Mouse (Mus musculus): Measurements from ENCODE around the gene Pick1.

The Pick1 gene

DNA sequence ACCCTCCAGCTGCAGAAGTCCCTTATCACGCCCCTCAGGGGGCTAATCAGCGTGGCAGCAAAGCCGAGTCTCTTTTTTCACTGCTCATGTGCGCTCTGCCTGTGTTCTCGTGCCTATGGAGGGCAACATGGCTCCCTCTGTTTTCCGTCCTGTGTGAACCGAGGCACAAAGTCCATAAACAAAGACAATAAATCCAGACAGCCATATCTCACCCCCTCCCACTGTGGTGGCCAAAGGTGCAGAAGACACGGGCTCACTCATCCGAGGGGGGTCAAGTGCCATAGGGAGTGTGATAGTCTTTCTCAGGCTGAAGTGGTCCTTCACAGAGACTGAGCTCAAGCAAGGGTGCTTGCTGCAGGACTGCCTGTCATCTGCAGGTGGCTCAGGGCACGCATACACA is 44.0 kb downstream of the Pick1 start:
- DNase-seq, result no peak

DNA sequence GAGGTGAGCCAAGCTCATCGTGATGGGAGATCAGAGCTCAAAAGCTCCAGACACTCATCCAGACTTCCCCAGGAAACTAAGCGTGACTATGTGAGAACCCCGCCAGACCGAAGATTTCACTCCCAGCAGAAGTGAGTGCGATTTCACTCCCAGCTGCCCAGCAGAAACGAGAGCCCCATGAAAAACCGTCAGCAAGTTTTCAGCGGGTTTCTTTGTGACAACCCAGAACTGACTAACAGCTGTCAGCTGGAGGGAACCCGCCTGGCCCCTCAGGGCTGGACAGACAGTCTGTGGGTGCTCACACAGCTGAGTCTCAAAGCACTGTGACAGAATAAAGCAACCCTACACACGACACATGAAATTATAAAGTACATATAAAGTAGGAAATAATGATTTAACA is 48.8 kb downstream of the Pick1 start:
- DNase-seq, result no peak

DNA sequence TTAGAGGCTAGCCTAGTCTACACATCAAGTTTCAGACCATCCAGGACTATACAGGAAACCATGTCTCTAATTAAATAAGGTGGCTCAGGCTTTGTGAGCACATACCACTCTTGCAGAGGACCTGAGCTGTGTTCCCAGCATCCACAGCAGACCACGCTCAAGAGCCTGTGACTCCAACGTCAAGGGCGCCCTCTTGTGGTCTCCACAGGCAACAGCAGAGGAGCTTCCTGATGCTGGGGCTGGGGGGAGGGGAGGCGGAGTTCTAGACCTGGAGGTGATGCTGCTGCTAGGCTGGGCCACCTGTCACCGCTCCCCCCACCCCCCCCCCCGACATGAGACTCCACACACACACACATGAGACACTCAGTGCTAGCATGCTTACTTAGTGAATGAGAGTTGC is 51.2 kb downstream of the Pick1 start:
- DNase-seq, result no peak

DNA sequence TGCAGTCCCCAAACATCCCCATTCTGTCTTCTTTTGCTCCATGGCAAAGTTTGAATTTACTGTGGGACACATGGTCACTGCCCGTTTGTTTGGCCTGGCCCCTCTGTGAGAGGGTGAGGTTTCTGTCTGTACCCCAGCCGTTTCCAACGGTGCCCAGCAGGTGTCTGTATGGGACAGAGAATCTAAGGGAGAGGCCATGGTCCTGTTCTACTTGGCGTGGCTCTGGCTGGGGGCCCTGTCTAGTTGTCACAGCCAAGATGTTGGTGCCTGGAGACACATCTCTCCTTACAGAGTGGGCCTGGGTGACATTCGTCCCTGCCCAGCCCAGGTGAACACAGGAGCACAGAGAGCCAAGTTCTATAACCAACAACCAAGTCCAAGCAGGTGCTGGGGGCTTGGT is 51.9 kb downstream of the Pick1 start:
- no peak for DNase-seq

DNA sequence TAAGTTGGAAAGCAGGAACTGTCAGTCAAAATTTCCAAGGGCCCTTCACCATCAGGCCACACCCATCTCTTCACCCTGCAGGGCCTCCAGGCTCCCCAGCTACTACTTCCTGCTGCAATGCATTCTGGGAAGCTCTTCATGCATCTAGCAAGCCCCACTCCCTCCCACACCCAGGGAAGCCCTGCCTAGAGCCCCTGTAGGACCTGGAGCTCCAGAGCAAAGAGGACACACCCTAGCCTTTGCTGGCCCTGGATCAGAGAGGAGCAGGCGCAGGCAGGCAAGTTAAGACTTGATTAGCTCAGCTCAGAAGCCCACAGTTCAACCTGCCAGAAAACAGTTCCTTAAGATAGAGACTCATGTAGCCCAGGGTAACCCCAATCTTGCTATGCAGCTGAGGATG is 52.4 kb downstream of the Pick1 start:
- DNase-seq, result no peak

DNA sequence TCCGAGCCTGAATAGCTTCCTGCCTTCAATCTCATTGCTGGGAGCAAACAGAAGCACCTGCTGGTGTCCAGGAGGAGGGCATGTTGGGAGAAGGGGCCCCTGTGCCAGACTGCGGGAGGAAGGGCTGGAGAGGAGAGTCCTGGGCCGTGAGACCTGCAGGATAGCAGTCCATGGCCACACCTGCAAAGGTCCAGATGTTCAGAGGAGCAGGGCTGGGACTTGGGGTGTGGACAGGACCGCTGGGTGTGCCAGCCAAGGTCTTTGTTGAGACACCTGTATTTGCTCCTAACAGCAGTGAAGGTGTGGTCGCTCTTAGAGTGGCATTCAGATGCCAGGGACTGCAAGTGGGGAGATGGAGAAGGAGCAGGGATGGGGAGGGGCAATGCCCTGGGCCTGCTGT is 53.5 kb downstream of the Pick1 start:
- DNase-seq, result no peak

DNA sequence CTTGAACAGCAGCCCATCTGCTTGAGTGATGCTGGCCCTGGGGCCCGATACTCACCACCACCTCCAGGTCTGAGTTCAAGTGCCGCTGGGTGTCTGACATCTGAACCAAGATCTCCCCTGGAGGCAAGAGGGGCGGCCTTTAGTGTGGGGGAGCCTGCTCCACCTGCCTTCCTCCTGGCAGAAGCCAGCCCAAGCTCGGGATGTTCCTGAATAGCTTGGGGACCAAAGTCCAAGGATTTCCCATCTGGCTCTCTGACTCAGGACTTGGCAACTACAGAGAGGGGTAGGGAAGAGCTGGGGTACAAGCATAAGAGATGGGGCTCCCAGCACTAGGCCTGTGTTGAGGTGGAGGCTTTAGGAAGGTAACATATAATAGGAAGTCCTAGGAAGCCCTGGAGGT is 54.4 kb downstream of the Pick1 start:
- no peak for DNase-seq

DNA sequence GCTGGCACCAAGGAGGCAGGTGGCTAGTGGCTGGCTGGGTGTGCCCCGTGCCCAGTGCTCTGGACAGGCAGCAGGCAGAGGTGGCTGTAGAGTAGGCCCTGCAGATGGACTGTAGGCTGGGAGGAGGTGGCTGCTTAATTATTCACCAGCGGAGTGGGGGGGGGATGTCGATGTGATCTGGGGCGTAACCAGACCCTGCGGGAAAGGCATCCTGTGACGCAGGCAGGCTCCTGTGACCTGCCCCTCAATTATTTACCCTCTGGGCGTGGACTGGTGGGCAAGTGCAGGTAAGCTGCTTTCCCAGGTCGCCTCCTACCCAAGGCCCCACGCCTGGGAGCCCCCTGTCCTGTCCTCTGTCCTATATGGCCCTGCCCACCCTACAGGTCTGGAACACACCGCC is 56.4 kb downstream of the Pick1 start, which contains the start of gene Baiap2l2:
Gene Baiap2l2, minus strand, starts transcription at position 139 of the 400 bp plus-strand sequence.
- no peak for DNase-seq

DNA sequence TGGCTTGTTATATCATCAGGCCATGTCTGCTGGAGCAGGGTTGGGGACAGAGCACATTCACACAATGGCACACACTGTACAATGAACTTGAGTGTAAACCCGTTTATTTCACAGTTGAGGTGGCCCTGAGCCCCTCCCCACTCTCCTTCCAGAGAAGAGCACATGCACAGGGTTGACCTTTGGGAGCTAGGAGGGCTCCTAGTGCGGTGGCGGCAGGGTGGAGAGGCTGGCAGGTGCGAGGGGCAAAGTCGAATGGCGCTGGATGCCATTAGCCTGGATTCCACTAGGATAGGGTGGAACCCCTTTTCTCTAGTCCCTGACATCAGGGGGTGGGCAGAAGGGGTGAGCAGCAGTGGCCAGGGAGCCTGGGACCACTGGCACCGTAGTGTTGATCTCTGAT is 57.2 kb downstream of the Pick1 start:
- no peak for DNase-seq

DNA sequence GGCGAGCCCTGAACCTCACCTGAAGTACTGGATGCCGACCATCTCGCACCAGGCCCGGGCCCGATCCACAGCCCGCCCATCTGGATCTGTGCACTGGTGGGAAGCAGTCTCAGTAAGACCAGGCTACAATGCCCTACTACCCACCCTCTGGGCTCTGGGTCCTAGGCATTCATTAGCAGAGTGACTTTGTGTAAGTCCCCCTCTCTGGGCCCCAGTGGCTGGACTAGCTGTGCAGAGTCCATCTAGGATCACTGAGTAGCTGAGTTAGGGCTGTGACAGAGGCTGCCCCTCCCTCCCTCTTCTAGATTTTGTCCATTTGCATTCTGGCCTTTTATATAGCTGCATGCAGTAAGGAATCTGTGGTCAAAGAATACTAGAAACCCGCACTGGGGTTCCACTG is 58.1 kb downstream of the Pick1 start:
- no peak for DNase-seq

DNA sequence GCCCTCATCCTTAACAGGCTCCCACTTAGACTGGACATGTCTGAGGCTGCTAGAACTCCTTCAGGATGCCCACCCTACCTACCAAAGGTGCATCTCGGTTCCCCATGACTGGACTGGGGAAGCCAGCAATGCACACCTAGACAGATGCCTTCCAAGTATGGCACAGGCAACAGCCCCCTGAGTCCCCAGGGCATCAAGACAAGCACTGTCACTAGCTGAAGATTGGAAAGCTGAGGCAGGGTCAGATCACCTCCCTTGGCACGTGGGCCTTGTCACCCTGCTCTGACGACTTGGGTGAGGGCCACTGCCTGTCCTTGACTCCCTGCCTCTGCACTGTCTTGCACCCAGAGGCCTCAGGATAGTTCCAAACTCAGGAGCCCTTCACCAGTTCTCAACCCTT is 59.4 kb downstream of the Pick1 start:
- DNase-seq, result no peak

DNA sequence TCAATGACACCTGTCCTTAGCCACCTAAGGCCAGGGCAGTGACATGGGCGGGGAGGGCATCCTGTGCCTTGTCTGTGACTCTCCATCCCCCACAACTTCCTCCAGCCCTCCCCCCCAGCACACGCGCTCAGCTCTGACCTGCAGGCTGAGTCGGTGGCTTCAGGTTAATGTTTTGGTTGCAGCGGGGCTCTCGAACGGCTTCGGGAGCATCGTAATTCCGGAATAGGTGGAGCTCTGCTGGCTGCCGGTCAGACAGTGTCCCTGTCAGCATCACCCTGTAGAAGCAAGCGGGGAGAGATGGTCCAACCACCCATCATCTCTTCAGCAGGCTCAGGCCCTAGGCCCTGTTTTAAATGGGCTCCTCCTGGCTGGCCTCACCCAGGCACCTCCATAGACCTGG is 60.5 kb downstream of the Pick1 start:
- DNase-seq, result no peak

DNA sequence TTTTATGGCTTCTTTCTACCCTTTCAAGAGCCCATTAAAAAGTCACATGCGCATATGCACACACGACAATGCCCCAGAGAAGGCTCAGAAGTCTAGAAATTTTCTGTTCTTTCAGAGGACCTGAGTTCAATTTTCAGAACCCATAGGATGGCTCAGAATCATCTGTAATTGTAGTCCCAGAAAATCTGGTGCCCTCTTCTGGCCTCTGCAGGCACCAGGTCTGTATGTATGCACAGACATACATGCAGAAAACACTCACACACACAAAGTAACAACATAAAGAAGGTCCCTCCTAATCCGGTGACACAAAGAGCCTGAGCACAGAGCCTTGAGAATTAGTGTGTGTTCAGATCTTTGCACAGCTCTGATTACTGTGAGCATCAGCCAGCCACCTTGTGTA is 61.4 kb downstream of the Pick1 start:
- DNase-seq, result no peak

DNA sequence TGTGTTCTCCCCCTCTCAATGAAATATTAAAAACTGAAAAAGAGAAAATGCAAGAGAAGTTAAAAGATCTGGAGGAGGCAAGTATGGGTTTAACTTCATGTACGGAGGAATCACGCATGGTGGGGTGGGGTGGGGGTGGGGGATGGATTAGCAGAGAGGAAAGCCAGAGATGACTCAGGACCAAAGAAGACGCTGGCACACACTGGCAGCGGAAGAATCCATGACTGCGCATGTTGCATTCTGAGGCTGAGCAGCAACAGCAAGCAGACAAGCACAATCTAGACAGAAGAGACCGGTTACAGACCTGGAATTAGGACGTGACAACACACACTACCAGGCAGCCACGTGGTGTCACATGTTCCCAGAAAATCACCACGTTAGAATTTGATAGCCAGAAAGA is 63.8 kb downstream of the Pick1 start:
- peak; percentile 8 for DNase-seq

DNA sequence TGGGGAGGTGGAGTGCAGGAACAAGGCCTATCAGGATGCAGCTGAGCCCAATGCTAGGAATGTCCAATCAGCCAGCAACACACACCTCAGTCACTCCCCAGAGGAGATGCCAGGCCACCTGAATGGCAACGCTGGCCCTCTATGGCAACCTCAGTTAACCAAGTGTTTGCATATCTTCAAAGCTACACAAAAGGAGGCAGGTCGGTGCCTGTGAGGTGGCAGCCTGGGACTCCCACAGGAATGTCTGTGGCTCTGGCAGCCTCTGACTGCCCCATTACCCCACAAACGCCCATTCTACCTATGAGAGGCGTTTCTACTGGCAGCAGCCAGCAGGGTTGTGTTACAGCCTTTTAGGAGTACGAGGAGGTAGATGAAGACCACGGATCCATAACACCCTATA is 69.6 kb downstream of the Pick1 start:
- DNase-seq, result no peak
